Mouse (Mus musculus) hindbrain, postnatal 0 days (tissue): ENCODE measurements around the gene St8sia1. TPM values are rescaled to one million over a fixed set of nuclear protein-coding genes. Genes with fewer than 3 reads are reported as not detected.
A peak's percentile ranks its signal among the peaks of the same experiment; 100 is the strongest.

Source experiments
- ATAC-seq: fragments of 200-750 bp; cut with Nextera tagmentation; 2 replicates; pipeline ENCODE4 v1.8.0; 2017; ENCODE audit warnings: mild to moderate bottlenecking, moderate TSS enrichment, moderate library complexity
- DNase-seq: peaks from one replicate; pipeline ENCODE4 v3.0.0-alpha.2; 2015; ENCODE audit warnings: low spot score
- H3K27ac ChIP-seq: fragments of 300-500 bp; sonication (generic); 2 replicates; pipeline ENCODE4 v1.5.1; 2014; ENCODE audit warnings: mild to moderate bottlenecking
- H3K27me3 ChIP-seq: fragments of 300-500 bp; sonication (generic); 2 replicates; pipeline ENCODE4 v1.6.1; 2014; ENCODE audit warnings: low read length, mixed read lengths; ENCODE audit not compliant: insufficient read depth
- H3K36me3 ChIP-seq: fragments of 300-500 bp; sonication (generic); 2 replicates; pipeline ENCODE4 v1.6.1; 2014; ENCODE audit warnings: low read length, mixed read lengths; ENCODE audit not compliant: insufficient read depth
- H3K4me1 ChIP-seq: fragments of 300-500 bp; sonication (generic); 2 replicates; pipeline ENCODE4 v1.6.1; 2014; ENCODE audit warnings: antibody characterized with exemption, low read length, mixed read lengths; ENCODE audit not compliant: insufficient read depth
- H3K4me2 ChIP-seq: fragments of 300-500 bp; sonication (generic); 2 replicates; pipeline ENCODE4 v1.6.1; 2014; ENCODE audit warnings: low read depth, mild to moderate bottlenecking, low read length, moderate library complexity, mixed read lengths
- H3K4me3 ChIP-seq: fragments of 300-500 bp; sonication (generic); 2 replicates; pipeline ENCODE4 v1.5.1; 2014; ENCODE audit warnings: low read length
- H3K9ac ChIP-seq: fragments of 300-500 bp; sonication (generic); replicated peaks from 2 replicates; pipeline ENCODE4 v1.6.1; 2014; ENCODE audit warnings: mild to moderate bottlenecking, low read length, moderate library complexity, mixed read lengths
- H3K9me3 ChIP-seq: fragments of 300-500 bp; sonication (generic); 2 replicates; pipeline ENCODE4 v1.6.1; 2016; ENCODE audit warnings: low read length, mixed read lengths
- CTCF ChIP-seq: IDR thresholded peaks from 2 replicates; pipeline ENCODE4 v1.5.1; 2016; ENCODE audit warnings: antibody characterized with exemption, control low read depth, low read depth
- WGBS: fragments of 180-500 bp; shearing (Covaris S2); extraction: QIAGEN DNeasy Blood & Tissue Kit; methylation state at CpG from one replicate; pipeline ENCODE4 v1.1.7; 2014; 5-methylcytosine and 5-hydroxymethylcytosine counted together
- polyA plus RNA-seq: library from polyadenylated mRNA; unstranded; fragments of >200 nt; fragmentation: Nextera tagmentation; extraction: Ambion mirVana; gene quantifications from 2 replicates; pipeline ENCODE4 v1.2.1, GENCODE M21; 2015
- total RNA-seq: library from RNA; depleted of rRNA; stranded (reverse); fragments of >200 nt; gene quantifications from 2 replicates; pipeline ENCODE4 v1.2.3, GENCODE M21; 2014

Gene St8sia1
- total and polyA plus RNA-seq, 2 experiments from 2014 or later, result 3.7 to 18.0 TPM

DNA sequence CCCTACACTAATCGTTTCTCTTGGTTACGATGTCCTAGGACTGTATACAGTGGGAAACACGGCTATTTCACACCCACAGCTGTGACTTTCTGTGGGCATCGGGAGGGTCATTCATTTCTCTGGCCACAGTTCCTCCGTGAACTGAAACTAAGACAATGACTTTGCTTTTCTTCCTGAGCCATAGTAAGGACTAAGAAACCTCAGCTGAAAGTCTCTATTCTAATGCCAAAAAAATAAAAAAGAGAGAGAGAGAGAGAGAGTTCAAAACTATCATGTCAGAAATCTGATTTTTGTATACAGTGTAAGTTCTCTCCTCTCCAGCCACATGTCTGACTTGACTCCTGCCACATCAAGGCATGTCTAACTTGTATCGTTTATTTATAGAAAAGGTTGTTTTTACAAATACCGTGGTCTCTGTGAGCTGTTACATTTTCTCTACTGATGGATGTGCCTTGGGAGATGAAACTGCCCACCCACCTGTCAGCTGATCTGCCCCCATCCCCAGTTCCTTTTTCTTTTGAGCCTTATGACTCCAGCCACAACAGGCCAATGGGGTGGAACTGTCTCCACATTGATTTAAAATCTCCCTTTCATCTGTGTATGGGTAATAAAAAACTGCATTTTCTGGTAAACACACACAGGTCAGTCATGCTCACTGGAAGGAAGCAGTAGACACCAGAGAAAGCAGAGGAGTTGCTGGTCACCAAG, 94.4 kb downstream of the St8sia1 start:
- ATAC-seq (no peak), DNase-seq (no peak)
- H3K27ac ChIP-seq, result no peak overlapping the region
- no peaks in the 10 kb centered on the region for H3K4me1 ChIP-seq
- H3K9ac ChIP-seq, result no peak overlapping the region
- 62% methylated on average over 7 of the region's 7 CpGs for WGBS
- no peaks in the 10 kb centered on the region for H3K27me3 ChIP-seq
- H3K4me2 ChIP-seq, result no peak overlapping the region
- H3K4me3 ChIP-seq, result no peak overlapping the region
- TF ChIP-seq CTCF, result no peak
- no peaks in the 10 kb centered on the region for H3K36me3 ChIP-seq
- H3K9me3 ChIP-seq, result no peaks in the 10 kb centered on the region

DNA sequence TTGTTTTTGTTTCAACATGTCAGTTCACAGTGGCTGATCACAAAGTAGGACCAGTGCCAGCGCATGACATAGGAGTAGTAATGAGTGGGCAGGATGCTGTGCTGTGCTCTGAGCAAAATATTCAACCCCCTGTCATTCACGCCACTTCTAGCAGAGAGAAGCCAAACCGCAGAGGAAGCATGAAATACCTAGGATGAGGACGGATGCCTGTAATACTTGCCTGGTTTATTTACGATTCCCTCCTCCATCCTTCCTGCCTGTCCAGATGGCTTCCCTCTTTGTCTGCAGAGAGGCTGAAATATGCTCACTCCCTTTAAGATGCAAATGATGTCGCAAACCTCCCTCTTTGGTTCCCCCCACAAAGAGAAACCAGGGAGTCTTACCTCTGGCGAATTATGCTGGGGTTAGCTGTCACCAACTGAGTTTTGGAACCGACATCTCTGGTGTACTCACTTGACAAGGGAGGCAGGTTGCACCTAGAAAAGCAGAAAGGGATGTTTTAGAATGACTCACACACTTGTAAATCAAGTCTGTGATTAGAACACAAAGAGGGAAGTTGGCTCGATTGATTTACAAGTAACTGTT, 96.7 kb downstream of the St8sia1 start:
- no peak for TF ChIP-seq CTCF
- Histone ChIP-seq H3K4me3 (no peak overlapping the region), H3K4me2 (peak overlapping the region; percentile 17), H3K4me1 (no peaks in the 10 kb centered on the region), H3K9me3 (no peaks in the 10 kb centered on the region), H3K36me3 (no peaks in the 10 kb centered on the region), H3K27me3 (no peaks in the 10 kb centered on the region), H3K9ac (0 out of 2 replicates have a peak overlapping the region, but pooled peaks have one; percentile 3), H3K27ac (peak overlapping the region; percentile 78)
- peak; percentile 81 for DNase-seq
- peak; percentile 93 for ATAC-seq
- WGBS, result 9% methylated on average over 9 of the region's 9 CpGs

DNA sequence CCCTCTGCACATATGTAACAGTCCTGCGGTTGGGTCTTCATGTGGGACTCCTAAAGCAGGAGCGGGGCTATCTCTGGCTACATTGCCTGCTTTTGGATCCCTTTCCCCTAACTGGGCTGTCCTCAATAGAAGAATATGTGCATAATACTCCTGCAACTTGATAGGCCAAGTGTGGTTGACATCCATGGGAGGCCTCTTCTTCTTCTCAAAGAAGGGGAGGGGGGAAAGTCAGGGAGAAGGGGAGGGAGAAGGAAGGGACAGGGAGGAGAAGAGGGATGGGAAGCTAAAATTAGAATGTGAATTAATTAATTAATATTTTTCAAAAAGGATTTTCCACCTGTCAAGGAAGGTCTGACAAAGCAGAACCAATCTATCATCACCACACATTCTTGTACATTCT, 97.2 kb downstream of the St8sia1 start:
- no peak overlapping the region for H3K4me3 ChIP-seq
- H3K9ac ChIP-seq, result no peak overlapping the region
- H3K27me3 ChIP-seq, result no peaks in the 10 kb centered on the region
- H3K9me3 ChIP-seq, result no peaks in the 10 kb centered on the region
- DNase-seq, result no peak
- no peak overlapping the region for H3K4me2 ChIP-seq
- ATAC-seq, result peak; percentile 72; the same call in 1 of the 2 replicates
- 95% methylated on average over 2 of the region's 2 CpGs for WGBS
- no peaks in the 10 kb centered on the region for H3K36me3 ChIP-seq
- peak overlapping the region; percentile 78; the same call in 1 of the 2 replicates for H3K27ac ChIP-seq
- no peak for TF ChIP-seq CTCF
- no peaks in the 10 kb centered on the region for H3K4me1 ChIP-seq

DNA sequence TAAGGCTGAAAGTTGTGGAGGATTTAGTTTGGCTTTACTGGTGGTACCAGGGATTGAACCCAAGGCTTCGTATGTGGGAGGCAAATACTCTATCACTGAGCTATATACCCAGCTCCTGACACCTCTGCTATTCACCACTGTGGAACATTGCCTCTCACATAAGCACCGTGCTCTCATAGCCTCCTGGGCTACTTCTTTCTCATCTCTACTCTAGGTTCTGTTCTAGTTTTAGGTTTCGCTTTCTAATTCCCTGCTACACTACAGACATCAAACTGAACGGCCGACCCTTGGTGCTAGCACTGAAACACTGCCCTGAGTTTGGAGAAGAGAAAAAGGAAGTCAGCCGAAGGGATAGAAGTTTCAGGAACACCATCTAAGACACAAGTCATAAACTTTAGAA, 99.1 kb downstream of the St8sia1 start:
- WGBS, result 90% methylated on average over 6 of the region's 6 CpGs
- Histone ChIP-seq H3K9ac (no peak overlapping the region), H3K4me1 (no peaks in the 10 kb centered on the region), H3K27ac (no peak overlapping the region), H3K27me3 (no peaks in the 10 kb centered on the region), H3K4me2 (no peak overlapping the region), H3K36me3 (no peaks in the 10 kb centered on the region), H3K9me3 (no peaks in the 10 kb centered on the region), H3K4me3 (no peak overlapping the region)
- ATAC-seq (no peak), DNase-seq (no peak)
- TF ChIP-seq CTCF, result no peak

DNA sequence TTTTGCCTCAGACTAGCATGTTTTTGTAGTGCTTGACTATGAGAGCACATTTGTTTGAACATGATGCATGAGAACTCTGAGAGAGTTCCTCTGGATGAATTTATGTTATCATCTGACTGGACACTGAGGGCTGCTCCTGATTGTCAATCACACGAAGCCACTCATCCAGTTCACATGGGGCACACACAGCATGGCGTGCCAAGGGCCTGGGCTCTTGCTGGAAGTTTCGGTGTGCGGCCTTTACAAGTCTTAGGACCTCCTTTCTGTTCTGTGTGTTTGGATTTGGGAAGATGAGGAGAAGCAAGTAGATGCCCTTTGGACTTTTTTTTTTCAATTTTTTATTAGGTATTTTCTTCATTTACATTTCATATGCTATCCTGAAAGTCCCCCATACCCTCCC, 100.4 kb downstream of the St8sia1 start:
- 94% methylated on average over 4 of the region's 4 CpGs for WGBS
- no peak for ATAC-seq

DNA sequence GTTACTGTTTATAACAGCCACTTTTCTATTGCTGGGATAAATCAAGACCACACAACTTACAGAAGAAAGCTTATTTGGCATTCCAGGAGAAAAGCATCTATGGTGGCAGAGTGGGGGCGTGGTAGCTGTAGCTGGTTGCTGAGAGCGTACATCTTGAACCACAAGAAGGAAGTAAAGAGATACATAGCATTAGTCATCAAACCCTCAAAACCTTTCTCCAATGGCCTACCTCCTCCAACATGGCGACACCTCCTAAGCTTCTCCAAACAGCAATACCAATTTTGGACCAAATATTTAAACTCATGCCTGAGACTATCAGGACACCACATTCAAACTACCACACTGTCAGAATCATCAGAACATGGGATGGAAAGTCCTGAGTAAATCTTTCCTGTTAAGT, 102.0 kb downstream of the St8sia1 start:
- ATAC-seq (no peak), DNase-seq (no peak)
- H3K27ac ChIP-seq, result no peak overlapping the region
- H3K9ac ChIP-seq, result no peak overlapping the region
- H3K4me1 ChIP-seq, result no peaks in the 10 kb centered on the region
- no peaks in the 10 kb centered on the region for H3K36me3 ChIP-seq
- no peaks in the 10 kb centered on the region for H3K27me3 ChIP-seq
- H3K4me3 ChIP-seq, result no peak overlapping the region
- no peak for TF ChIP-seq CTCF
- H3K4me2 ChIP-seq, result no peak overlapping the region
- 95% methylated on average over 3 of the region's 3 CpGs for WGBS
- H3K9me3 ChIP-seq, result no peaks in the 10 kb centered on the region

More for the DNA sequence above, 100.4 kb downstream of the St8sia1 start:
- no peak for DNase-seq
- Histone ChIP-seq H3K27ac (no peak overlapping the region), H3K9ac (no peak overlapping the region), H3K4me1 (no peaks in the 10 kb centered on the region), H3K27me3 (no peaks in the 10 kb centered on the region), H3K4me2 (no peak overlapping the region), H3K36me3 (no peaks in the 10 kb centered on the region), H3K9me3 (no peaks in the 10 kb centered on the region), H3K4me3 (no peak overlapping the region)
- no peak for TF ChIP-seq CTCF

DNA sequence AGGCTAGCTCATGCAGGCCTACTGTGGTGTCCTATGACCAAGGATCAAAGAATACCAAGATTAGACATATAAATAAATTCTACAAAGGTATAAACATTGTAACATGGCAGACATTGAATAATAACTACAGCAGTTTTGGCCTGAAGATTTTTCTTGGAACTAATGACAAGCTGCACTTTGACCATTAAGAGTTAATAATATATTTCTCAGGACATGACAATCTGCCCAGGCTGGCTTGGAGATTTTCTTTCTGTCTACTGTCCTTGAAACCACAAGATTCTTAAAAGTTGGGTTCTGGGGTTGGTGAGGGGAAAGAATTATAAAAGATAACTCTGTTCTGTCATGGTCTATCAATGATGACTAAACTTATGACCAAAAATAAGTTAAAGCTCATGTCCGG, 103.9 kb downstream of the St8sia1 start:
- 97% methylated on average over 1 of the region's 1 CpGs for WGBS
- H3K4me3 ChIP-seq, result no peak overlapping the region
- no peak overlapping the region for H3K27ac ChIP-seq
- no peaks in the 10 kb centered on the region for H3K4me1 ChIP-seq
- TF ChIP-seq CTCF, result no peak
- DNase-seq (no peak), ATAC-seq (no peak)
- no peaks in the 10 kb centered on the region for H3K9me3 ChIP-seq
- H3K27me3 ChIP-seq, result no peaks in the 10 kb centered on the region
- no peak overlapping the region for H3K9ac ChIP-seq
- H3K4me2 ChIP-seq, result no peak overlapping the region
- no peaks in the 10 kb centered on the region for H3K36me3 ChIP-seq
